Mouse (Mus musculus) forebrain, embryonic 11.5 days (tissue): ENCODE data around the gene Ppp4r4. TPM values are rescaled to one million over a fixed set of nuclear protein-coding genes. Genes with fewer than 3 reads are reported as not detected.
"Not testable (repeated sequence)": the region's sequence is repeated elsewhere in the genome, so short reads cannot be mapped to it uniquely, and the experiment has no call there.

Experiments
- ATAC-seq: fragments of 200-750 bp; cut with Nextera tagmentation; replicated peaks from 2 replicates; pipeline ENCODE4 v1.8.0; 2017; ENCODE audit warnings: moderate TSS enrichment; ENCODE audit not compliant: low FRiP score
- DNase-seq: peaks from one replicate; pipeline ENCODE4 v3.0.0-alpha.2; 2017; ENCODE audit warnings: low spot score
- H3K27ac ChIP-seq: fragments of 300-500 bp; sonication (generic); 2 replicates; pipeline ENCODE4 v1.5.1; 2014; ENCODE audit warnings: low read depth, low read length
- H3K27me3 ChIP-seq: fragments of 300-500 bp; sonication (generic); 2 replicates; pipeline ENCODE4 v1.6.1; 2014; ENCODE audit warnings: mild to moderate bottlenecking, low read length, mixed read lengths; ENCODE audit not compliant: control insufficient read depth, insufficient read depth
- H3K36me3 ChIP-seq: fragments of 300-500 bp; sonication (generic); 2 replicates; pipeline ENCODE4 v1.6.1; 2014; ENCODE audit warnings: mild to moderate bottlenecking, low read length, moderate library complexity, mixed read lengths; ENCODE audit not compliant: control insufficient read depth, insufficient read depth
- H3K4me1 ChIP-seq: fragments of 300-500 bp; sonication (generic); replicated peaks from 2 replicates; pipeline ENCODE4 v1.6.1; 2014; ENCODE audit warnings: low read length, mixed read lengths; ENCODE audit not compliant: control insufficient read depth, insufficient read depth
- H3K4me2 ChIP-seq: fragments of 300-500 bp; sonication (generic); 2 replicates; pipeline ENCODE4 v1.6.1; 2014; ENCODE audit warnings: low read depth, mild to moderate bottlenecking, low read length, moderate library complexity, mixed read lengths; ENCODE audit not compliant: severe bottlenecking
- H3K4me3 ChIP-seq: fragments of 300-500 bp; sonication (generic); 2 replicates; pipeline ENCODE4 v1.5.1; 2014; ENCODE audit warnings: low read depth, low read length
- H3K9ac ChIP-seq: fragments of 300-500 bp; sonication (generic); 2 replicates; pipeline ENCODE4 v1.6.1; 2014; ENCODE audit warnings: low read length
- H3K9me3 ChIP-seq: fragments of 300-500 bp; sonication (generic); 2 replicates; pipeline ENCODE4 v1.6.1; 2016; ENCODE audit warnings: low read length, mixed read lengths; ENCODE audit not compliant: control insufficient read depth
- WGBS: fragments of 180-500 bp; shearing (Covaris S2); extraction: QIAGEN DNeasy Blood & Tissue Kit; methylation state at CpG from one replicate; pipeline ENCODE4 v1.1.7; 2014; 5-methylcytosine and 5-hydroxymethylcytosine counted together
- polyA plus RNA-seq: library from polyadenylated mRNA; unstranded; fragments of >200 nt; fragmentation: Nextera tagmentation; extraction: Ambion mirVana; gene quantifications from 2 replicates; pipeline ENCODE4 v1.2.1, GENCODE M21; 2014

Gene Ppp4r4
- polyA plus RNA-seq, 1 experiment from 2014 or later = 4.0 TPM

- ATAC-seq (no peak), DNase-seq (no peak)
- Histone ChIP-seq H3K4me2 (no peak overlapping the region), H3K36me3 (no peaks in the 10 kb centered on the region), H3K27me3 (no peaks in the 10 kb centered on the region), H3K27ac (no peak overlapping the region), H3K9me3 (no peaks in the 10 kb centered on the region), H3K9ac (no peak overlapping the region), H3K4me3 (no peak overlapping the region), H3K4me1 (no peaks in the 10 kb centered on the region)
- 85% methylated on average over 7 of the region's 7 CpGs for WGBS
Measured at GRCm38 (mm10) chr12:103655123-103656044, 123.3 kb downstream of the Ppp4r4 start.

GRCm38 (mm10) chr12:103656848-103657626 lies 125.0 kb downstream of the Ppp4r4 start, which contains the start of gene Serpina6:
Gene Serpina6, minus strand, starts transcription at chr12:103657212.
- Histone ChIP-seq H3K4me3 (no peak within 1 kb of the TSS), H3K9me3 (no peaks in the 10 kb centered on the region), H3K27ac (no peak within 1 kb of the TSS), H3K4me1 (no peaks in the 10 kb centered on the region), H3K4me2 (no peak within 1 kb of the TSS), H3K9ac (no peak within 1 kb of the TSS), H3K27me3 (no peaks in the 10 kb centered on the region), H3K36me3 (no peaks in the 10 kb centered on the region)
- no peak for DNase-seq
- WGBS = 83% methylated on average over 9 of the region's 9 CpGs
- no peak for ATAC-seq

GRCm38 (mm10) chr12:103657991-103658390 lies 125.9 kb downstream of the Ppp4r4 start:
- H3K4me1 ChIP-seq = no peaks in the 10 kb centered on the region
- DNase-seq = no peak
- no peak overlapping the region for H3K27ac ChIP-seq
- ATAC-seq = no peak
- H3K36me3 ChIP-seq = no peaks in the 10 kb centered on the region
- WGBS = 88% methylated on average over 10 of the region's 10 CpGs
- no peaks in the 10 kb centered on the region for H3K27me3 ChIP-seq
- H3K9ac ChIP-seq = no peak overlapping the region
- H3K4me2 ChIP-seq = no peak overlapping the region
- H3K4me3 ChIP-seq = no peak overlapping the region
- H3K9me3 ChIP-seq = no peaks in the 10 kb centered on the region

GRCm38 (mm10) chr12:103659171-103659570 lies 127.1 kb downstream of the Ppp4r4 start:
- no peak overlapping the region for H3K4me3 ChIP-seq
- H3K27ac ChIP-seq = no peak overlapping the region
- no peaks in the 10 kb centered on the region for H3K9me3 ChIP-seq
- no peaks in the 10 kb centered on the region for H3K4me1 ChIP-seq
- no peak overlapping the region for H3K9ac ChIP-seq
- DNase-seq (no peak), ATAC-seq (no peak)
- no peaks in the 10 kb centered on the region for H3K36me3 ChIP-seq
- H3K27me3 ChIP-seq = no peaks in the 10 kb centered on the region
- no peak overlapping the region for H3K4me2 ChIP-seq
- WGBS = 88% methylated on average over 2 of the region's 2 CpGs

- Histone ChIP-seq H3K27me3 (no peaks in the 10 kb centered on the region), H3K4me2 (no peak overlapping the region), H3K27ac (no peak overlapping the region), H3K9ac (no peak overlapping the region), H3K4me3 (no peak overlapping the region), H3K9me3 (no peaks in the 10 kb centered on the region), H3K4me1 (no peaks in the 10 kb centered on the region), H3K36me3 (no peaks in the 10 kb centered on the region)
- 89% methylated on average over 5 of the region's 5 CpGs for WGBS
- no peak for DNase-seq
- no peak for ATAC-seq
Measured at GRCm38 (mm10) chr12:103660076-103660475, 128.0 kb downstream of the Ppp4r4 start.

- H3K9me3 ChIP-seq, DNase-seq, H3K27ac ChIP-seq, H3K27me3 ChIP-seq, ATAC-seq, H3K4me1 ChIP-seq, H3K4me2 ChIP-seq, H3K4me3 ChIP-seq, H3K36me3 ChIP-seq, H3K9ac ChIP-seq: not testable (repeated sequence)
Measured at GRCm38 (mm10) chr12:103662053-103662452, 130.0 kb downstream of the Ppp4r4 start.

Other genes starting within 250 kb of the Ppp4r4 start
- gene Fam181a, start 221.3 kb upstream of the Ppp4r4 start, polyA plus RNA-seq = 27.3 and 28.5 TPM in 2 replicates
- 0.35 and 0.40 TPM in 2 replicates for gene Asb2, start 176.3 kb upstream of the Ppp4r4 start, polyA plus RNA-seq
- 12.7 and 15.0 TPM in 2 replicates for gene Otub2, start 143.6 kb upstream of the Ppp4r4 start, polyA plus RNA-seq
- gene 9330161L09Rik, start 124.5 kb upstream of the Ppp4r4 start, polyA plus RNA-seq = 1.1 and 1.2 TPM in 2 replicates
- 109 and 113 TPM in 2 replicates for gene Ddx24, start 106.5 kb upstream of the Ppp4r4 start, polyA plus RNA-seq
- 2.5 and 3.1 TPM in 2 replicates for gene Ifi27, start 98.1 kb upstream of the Ppp4r4 start, polyA plus RNA-seq
- gene Ifi27l2a, start 88.6 kb upstream of the Ppp4r4 start, polyA plus RNA-seq = 0.79 and 1.1 TPM in 2 replicates
- gene Ifi27l2b, start 75.1 kb upstream of the Ppp4r4 start, polyA plus RNA-seq = not detected in 2 replicates
- gene Serpina10, start 99.2 kb downstream of the Ppp4r4 start, polyA plus RNA-seq = not detected in 2 replicates
- not detected in 2 replicates for gene Serpina6, start 124.9 kb downstream of the Ppp4r4 start, polyA plus RNA-seq
- not detected in 2 replicates for gene Serpina16, start 143.9 kb downstream of the Ppp4r4 start, polyA plus RNA-seq
- gene Serpina1f, start 163.2 kb downstream of the Ppp4r4 start, polyA plus RNA-seq = not detected in 2 replicates
- not detected in 2 replicates for gene Serpina1d, start 241.3 kb downstream of the Ppp4r4 start, polyA plus RNA-seq